Mouse (Mus musculus): Measurements from ENCODE around the gene Cib1. TPM values are rescaled to one million over a fixed set of nuclear protein-coding genes. Genes with fewer than 3 reads are reported as not detected.
A peak's percentile ranks its signal among the peaks of the same experiment; 100 is the strongest.

Cib1 gene
- total and polyA plus RNA-seq, 2 experiments: 51.7 to 114 TPM

DNA sequence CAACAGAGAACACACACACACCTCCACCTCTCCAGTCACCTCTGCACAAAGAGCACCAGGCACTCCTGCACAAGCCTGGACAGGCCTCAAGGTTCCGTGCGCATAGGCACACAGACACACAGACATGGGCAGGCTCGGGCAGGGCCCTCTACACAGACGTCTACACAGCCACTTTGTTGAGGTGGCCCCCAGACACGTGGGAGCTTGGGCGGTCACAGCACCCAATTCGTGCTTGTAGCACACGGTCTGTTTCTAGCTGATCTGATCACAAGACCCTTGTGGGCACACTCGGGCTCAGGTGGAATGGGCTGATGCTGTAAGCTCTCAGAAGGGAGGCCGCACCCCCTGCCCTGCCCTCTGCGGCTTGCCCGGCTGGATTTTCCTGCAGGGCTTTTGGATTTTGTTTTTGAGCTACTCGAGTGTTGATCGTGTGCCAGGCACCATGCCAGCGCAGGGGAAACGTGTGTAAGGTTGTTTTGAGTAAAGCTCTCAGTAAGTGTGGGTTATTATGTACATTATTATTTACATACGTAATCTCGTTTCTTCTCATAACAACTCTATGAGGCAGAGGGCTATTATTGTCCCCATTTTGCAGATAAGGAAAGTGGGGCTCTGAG, 24.5 kb downstream of the Cib1 start:
- H3K79me2 ChIP-seq (ENCODE audit: control insufficient read depth, insufficient read depth, low read length): peaks cover 5% of the 10 kb centered on the region; the same call in 1 of the 2 replicates
- H3K9ac ChIP-seq (ENCODE audit: low read depth, low read length): no peak overlapping the region
- H3K27ac ChIP-seq (replicated peaks; ENCODE audit: insufficient read depth, low read depth, low read length): no peak overlapping the region
- no peak for TF ChIP-seq CTCF (IDR thresholded peaks at IDR 0.05; ENCODE audit: low read depth, low read length)
- no peak for TF ChIP-seq POLR2A (IDR thresholded peaks at IDR 0.05; ENCODE audit: extremely low read depth, insufficient read depth, low read length)
- no peak for DNase-seq (ENCODE audit: extremely low read depth, low read depth, low spot score)
- no peak overlapping the region for H3K4me3 ChIP-seq (ENCODE audit: insufficient read depth, low read depth, low read length)
- WGBS: 72% methylated on average over 18 of the region's 18 CpGs
- no peaks in the 10 kb centered on the region for H3K36me3 ChIP-seq (ENCODE audit: control insufficient read depth, insufficient read depth, low read length)
- peaks cover 8% of the 10 kb centered on the region; the same call in 1 of the 2 replicates for H3K4me1 ChIP-seq (ENCODE audit: control insufficient read depth, insufficient read depth, low read length)
- no peaks in the 10 kb centered on the region for H3K27me3 ChIP-seq (ENCODE audit: control insufficient read depth, insufficient read depth, low read length)

DNA sequence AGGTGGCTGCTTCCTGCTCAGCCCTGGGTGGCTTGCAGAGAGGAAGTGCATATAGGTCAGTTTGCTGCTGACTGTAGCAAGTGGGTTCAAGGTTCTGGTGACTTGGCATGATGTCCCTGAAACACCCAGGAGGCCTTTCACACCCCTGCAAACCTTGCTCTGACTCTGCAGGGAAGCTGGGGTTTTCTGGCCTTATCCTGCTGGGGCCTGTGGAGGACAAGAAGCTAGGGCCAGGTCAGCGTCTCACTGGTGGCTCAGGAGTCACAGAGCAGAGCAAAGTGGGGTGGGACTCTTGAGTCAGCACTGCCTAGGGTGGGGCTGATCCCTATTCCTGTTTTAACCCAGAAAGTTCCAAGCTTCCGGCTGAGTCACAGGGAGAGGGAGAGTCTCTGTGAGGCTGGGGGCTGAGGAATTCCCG, 25.3 kb downstream of the Cib1 start:
- WGBS: 48% methylated on average over 3 of the region's 3 CpGs
- H3K79me2 ChIP-seq (ENCODE audit: control insufficient read depth, insufficient read depth, low read length): peaks cover 8% of the 10 kb centered on the region; the same call in 1 of the 2 replicates
- H3K36me3 ChIP-seq (ENCODE audit: control insufficient read depth, insufficient read depth, low read length): no peaks in the 10 kb centered on the region
- no peaks in the 10 kb centered on the region for H3K27me3 ChIP-seq (ENCODE audit: control insufficient read depth, insufficient read depth, low read length)
- TF ChIP-seq CTCF (IDR thresholded peaks at IDR 0.05; ENCODE audit: low read depth, low read length): no peak
- TF ChIP-seq POLR2A (IDR thresholded peaks at IDR 0.05; ENCODE audit: extremely low read depth, insufficient read depth, low read length): no peak
- no peak overlapping the region for H3K27ac ChIP-seq (replicated peaks; ENCODE audit: insufficient read depth, low read depth, low read length)
- no peak overlapping the region for H3K9ac ChIP-seq (ENCODE audit: low read depth, low read length)
- H3K4me3 ChIP-seq (ENCODE audit: insufficient read depth, low read depth, low read length): no peak overlapping the region
- H3K4me1 ChIP-seq (ENCODE audit: control insufficient read depth, insufficient read depth, low read length): peaks cover 15% of the 10 kb centered on the region; the same call in 1 of the 2 replicates
- peak; percentile 69 for DNase-seq (ENCODE audit: extremely low read depth, low read depth, low spot score)

DNA sequence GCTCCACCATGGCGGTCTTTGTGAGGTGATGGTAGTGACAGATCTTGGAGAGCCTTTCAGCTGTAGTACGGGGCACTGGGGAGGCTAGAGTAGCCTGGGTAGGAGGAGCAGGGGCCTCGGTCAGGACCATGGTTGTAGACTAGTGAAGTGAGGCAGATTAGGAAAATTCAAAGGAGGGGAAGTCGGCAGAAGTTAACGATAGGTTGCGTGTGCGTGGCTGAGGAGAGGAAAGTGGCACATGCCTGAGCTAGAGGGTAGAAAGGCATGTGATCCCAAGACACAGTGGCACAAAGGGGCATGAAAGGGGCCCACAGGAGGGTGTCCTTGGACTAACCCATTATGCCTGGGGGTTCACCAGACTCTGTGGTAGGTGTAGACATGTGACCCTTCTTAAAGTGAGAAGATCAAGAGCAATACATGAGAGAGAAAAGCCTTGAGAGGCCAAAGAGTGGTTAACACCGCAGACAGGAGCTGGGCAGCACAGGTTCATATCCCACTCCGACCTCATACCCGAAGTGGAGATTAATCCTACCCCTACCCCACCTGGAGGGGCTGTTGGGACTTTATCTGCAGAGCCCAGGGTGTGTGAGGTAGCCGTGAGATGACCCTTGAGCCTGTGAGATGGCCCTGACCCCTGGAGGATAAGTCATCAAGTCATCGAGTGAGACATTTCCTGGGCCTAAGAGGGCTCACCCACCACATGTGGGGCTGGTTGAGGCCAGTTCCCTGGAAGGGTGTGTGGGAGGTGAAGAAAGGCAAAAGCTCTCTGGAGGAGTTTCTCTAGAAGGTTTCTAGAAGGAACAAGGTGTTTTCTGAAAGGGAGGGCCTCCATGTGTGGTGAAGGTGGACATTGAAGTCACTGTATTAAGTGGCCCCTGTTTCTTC, 26.7 kb downstream of the Cib1 start:
- no peak overlapping the region for H3K4me3 ChIP-seq (ENCODE audit: insufficient read depth, low read depth, low read length)
- TF ChIP-seq POLR2A (IDR thresholded peaks at IDR 0.05; ENCODE audit: extremely low read depth, insufficient read depth, low read length) (no peak), CTCF (IDR thresholded peaks at IDR 0.05; ENCODE audit: low read depth, low read length) (no peak)
- H3K27me3 ChIP-seq (ENCODE audit: control insufficient read depth, insufficient read depth, low read length): no peaks in the 10 kb centered on the region
- 85% methylated on average over 12 of the region's 12 CpGs for WGBS
- H3K79me2 ChIP-seq (ENCODE audit: control insufficient read depth, insufficient read depth, low read length): peaks cover 8% of the 10 kb centered on the region; the same call in 1 of the 2 replicates
- no peaks in the 10 kb centered on the region for H3K36me3 ChIP-seq (ENCODE audit: control insufficient read depth, insufficient read depth, low read length)
- no peak overlapping the region for H3K9ac ChIP-seq (ENCODE audit: low read depth, low read length)
- peaks cover 20% of the 10 kb centered on the region; the same call in 1 of the 2 replicates for H3K4me1 ChIP-seq (ENCODE audit: control insufficient read depth, insufficient read depth, low read length)
- no peak overlapping the region for H3K27ac ChIP-seq (replicated peaks; ENCODE audit: insufficient read depth, low read depth, low read length)
- no peak for DNase-seq (ENCODE audit: extremely low read depth, low read depth, low spot score)

DNA sequence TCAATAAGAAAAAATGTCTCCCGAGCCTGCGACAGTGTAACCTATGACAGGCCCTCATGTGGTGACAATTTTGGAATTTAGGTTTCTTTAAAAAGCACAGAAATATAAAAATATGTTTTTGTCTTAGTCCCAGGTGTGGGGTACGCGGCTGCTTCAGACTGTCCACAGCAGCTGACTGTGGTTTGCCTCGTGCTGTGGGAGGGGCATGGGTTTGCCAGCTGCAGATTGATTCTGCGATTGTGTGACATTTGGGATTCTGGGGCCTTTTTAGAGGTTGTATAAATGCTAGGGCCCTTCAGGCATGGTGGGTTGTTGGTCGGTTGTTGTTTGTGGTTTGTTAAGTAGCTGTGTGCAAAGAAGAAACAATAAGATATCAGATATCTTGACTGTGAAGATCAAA, 27.7 kb downstream of the Cib1 start:
- Histone ChIP-seq H3K27ac (replicated peaks; ENCODE audit: insufficient read depth, low read depth, low read length) (no peak overlapping the region), H3K27me3 (ENCODE audit: control insufficient read depth, insufficient read depth, low read length) (no peaks in the 10 kb centered on the region), H3K4me3 (ENCODE audit: insufficient read depth, low read depth, low read length) (no peak overlapping the region), H3K36me3 (ENCODE audit: control insufficient read depth, insufficient read depth, low read length) (no peaks in the 10 kb centered on the region), H3K4me1 (ENCODE audit: control insufficient read depth, insufficient read depth, low read length) (peaks cover 18% of the 10 kb centered on the region; the same call in 1 of the 2 replicates), H3K79me2 (ENCODE audit: control insufficient read depth, insufficient read depth, low read length) (peaks cover 13% of the 10 kb centered on the region; the same call in 1 of the 2 replicates), H3K9ac (ENCODE audit: low read depth, low read length) (no peak overlapping the region)
- no peak for DNase-seq (ENCODE audit: extremely low read depth, low read depth, low spot score)
- 90% methylated on average over 7 of the region's 7 CpGs for WGBS
- TF ChIP-seq POLR2A (IDR thresholded peaks at IDR 0.05; ENCODE audit: extremely low read depth, insufficient read depth, low read length): no peak
- TF ChIP-seq CTCF (IDR thresholded peaks at IDR 0.05; ENCODE audit: low read depth, low read length): no peak

DNA sequence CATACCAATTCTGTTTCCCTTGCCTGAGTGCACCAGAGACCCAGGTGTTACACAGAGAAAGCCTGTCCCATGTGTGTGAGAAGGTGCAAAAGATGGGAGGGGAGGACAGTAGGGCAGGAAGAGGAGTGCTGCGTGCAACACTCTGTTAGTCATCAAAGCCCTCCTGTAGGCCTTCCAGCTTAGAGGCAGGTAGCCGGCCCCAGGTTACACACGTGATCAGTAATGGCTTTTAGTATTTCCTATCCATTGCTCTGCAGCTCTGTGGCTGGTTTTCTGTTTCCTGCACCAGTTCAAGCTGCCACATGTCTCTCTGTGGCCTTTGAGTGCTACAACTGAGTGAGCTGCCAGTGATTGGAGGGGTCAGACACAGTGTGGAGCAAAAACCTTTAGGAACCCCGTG, 28.3 kb downstream of the Cib1 start:
- H3K27ac ChIP-seq (replicated peaks; ENCODE audit: insufficient read depth, low read depth, low read length): no peak overlapping the region
- H3K4me1 ChIP-seq (ENCODE audit: control insufficient read depth, insufficient read depth, low read length): peaks cover 18% of the 10 kb centered on the region; the same call in 1 of the 2 replicates
- H3K4me3 ChIP-seq (ENCODE audit: insufficient read depth, low read depth, low read length): no peak overlapping the region
- H3K27me3 ChIP-seq (ENCODE audit: control insufficient read depth, insufficient read depth, low read length): no peaks in the 10 kb centered on the region
- no peaks in the 10 kb centered on the region for H3K36me3 ChIP-seq (ENCODE audit: control insufficient read depth, insufficient read depth, low read length)
- no peak for DNase-seq (ENCODE audit: extremely low read depth, low read depth, low spot score)
- H3K79me2 ChIP-seq (ENCODE audit: control insufficient read depth, insufficient read depth, low read length): peaks cover 13% of the 10 kb centered on the region; the same call in 1 of the 2 replicates
- TF ChIP-seq POLR2A (IDR thresholded peaks at IDR 0.05; ENCODE audit: extremely low read depth, insufficient read depth, low read length) (no peak), CTCF (IDR thresholded peaks at IDR 0.05; ENCODE audit: low read depth, low read length) (no peak)
- WGBS: 91% methylated on average over 4 of the region's 4 CpGs
- no peak overlapping the region for H3K9ac ChIP-seq (ENCODE audit: low read depth, low read length)

Data from liver, adult 2 months (tissue).